Mouse (Mus musculus): ENCODE measurements at regions not wholly inside any gene's neighbourhood (a gene's known extent, or its start where the extent isn't known, plus 50 kb on each side); places are given as distances from the start of the nearest gene placed in this dataset.
A peak's percentile ranks its signal among the peaks of the same experiment; 100 is the strongest.

- WGBS = 79% methylated on average over 3 of the region's 3 CpGs
- no peak for DNase-seq (ENCODE audit: low spot score)
- Histone ChIP-seq H3K4me1 (ENCODE audit: control insufficient read depth, insufficient read depth, low read length) (no peaks in the 10 kb centered on the region), H3K4me2 (ENCODE audit: low read depth, low read length) (no peak overlapping the region), H3K9me3 (replicated peaks; ENCODE audit: control insufficient read depth, low read length) (no peaks in the 10 kb centered on the region), H3K27ac (replicated peaks; ENCODE audit: low read depth, low read length) (no peak overlapping the region), H3K4me3 (ENCODE audit: low read depth, low read length) (no peak overlapping the region), H3K36me3 (replicated peaks; ENCODE audit: control insufficient read depth, insufficient read depth, low read depth, low read length) (no peaks in the 10 kb centered on the region), H3K9ac (replicated peaks; ENCODE audit: low read length) (no peak overlapping the region), H3K27me3 (ENCODE audit: control insufficient read depth, insufficient read depth, low read length) (no peaks in the 10 kb centered on the region)
- no peak for ATAC-seq (replicated peaks; ENCODE audit: insufficient number of reproducible peaks, low FRiP score, low TSS enrichment, low read depth)
Observed at GRCm38 (mm10) chr4:89055969-89056368, 81.0 kb upstream of the Mtap start.

DNA sequence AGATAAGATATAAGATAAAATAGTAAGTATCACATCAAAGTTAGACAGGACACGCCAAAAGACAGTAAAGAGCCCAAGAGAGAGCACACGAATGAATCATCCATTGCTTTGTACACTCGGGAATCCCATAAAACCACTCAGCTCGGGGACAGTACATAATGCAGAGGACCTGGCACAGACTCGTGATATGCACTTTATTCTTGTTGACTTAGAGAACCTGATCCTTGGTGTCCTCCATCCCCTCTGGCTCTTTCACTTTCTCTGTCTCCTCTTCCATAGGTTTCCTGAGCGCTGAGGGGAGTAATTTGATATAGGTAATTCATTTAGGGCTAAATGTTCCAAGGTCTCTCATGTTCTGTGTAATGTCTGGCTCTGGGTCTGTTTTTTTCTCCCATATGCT lies 83.3 kb upstream of the Mtap start:
- Histone ChIP-seq H3K4me1 (ENCODE audit: control insufficient read depth, insufficient read depth, low read length) (no peaks in the 10 kb centered on the region), H3K9me3 (replicated peaks; ENCODE audit: control insufficient read depth, low read length) (no peaks in the 10 kb centered on the region), H3K36me3 (replicated peaks; ENCODE audit: control insufficient read depth, insufficient read depth, low read depth, low read length) (no peaks in the 10 kb centered on the region), H3K27ac (replicated peaks; ENCODE audit: low read depth, low read length) (no peak overlapping the region), H3K4me2 (ENCODE audit: low read depth, low read length) (no peak overlapping the region), H3K4me3 (ENCODE audit: low read depth, low read length) (no peak overlapping the region), H3K9ac (replicated peaks; ENCODE audit: low read length) (no peak overlapping the region), H3K27me3 (ENCODE audit: control insufficient read depth, insufficient read depth, low read length) (no peaks in the 10 kb centered on the region)
- ATAC-seq (replicated peaks; ENCODE audit: insufficient number of reproducible peaks, low FRiP score, low TSS enrichment, low read depth) = no peak
- peak; percentile 28 for DNase-seq (ENCODE audit: low spot score)
- WGBS = 44% methylated on average over 6 of the region's 6 CpGs

DNA sequence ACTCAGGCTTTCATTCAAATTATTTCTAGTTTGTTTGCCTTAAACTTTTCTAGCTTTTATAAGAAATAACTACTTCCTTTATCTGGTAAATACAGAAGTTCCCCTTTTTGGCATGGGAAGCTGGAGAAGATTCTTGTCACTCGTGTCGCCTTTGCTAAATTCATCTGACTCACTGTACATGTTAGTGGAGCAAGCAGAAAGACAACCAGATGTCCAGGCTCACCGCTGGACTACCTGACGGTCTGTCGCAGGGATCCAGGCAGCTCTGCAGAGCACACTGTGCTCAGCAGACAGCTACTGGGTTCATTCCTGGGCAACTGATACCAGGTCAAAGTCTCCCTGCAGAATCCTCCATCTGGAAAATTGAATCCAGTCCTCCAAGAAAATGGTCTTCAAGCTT lies 85.0 kb upstream of the Mtap start:
- DNase-seq (ENCODE audit: low spot score) (no peak), ATAC-seq (replicated peaks; ENCODE audit: insufficient number of reproducible peaks, low FRiP score, low TSS enrichment, low read depth) (no peak)
- Histone ChIP-seq H3K9me3 (replicated peaks; ENCODE audit: control insufficient read depth, low read length) (no peaks in the 10 kb centered on the region), H3K36me3 (replicated peaks; ENCODE audit: control insufficient read depth, insufficient read depth, low read depth, low read length) (no peaks in the 10 kb centered on the region), H3K27ac (replicated peaks; ENCODE audit: low read depth, low read length) (no peak overlapping the region), H3K4me2 (ENCODE audit: low read depth, low read length) (no peak overlapping the region), H3K4me1 (ENCODE audit: control insufficient read depth, insufficient read depth, low read length) (no peaks in the 10 kb centered on the region), H3K4me3 (ENCODE audit: low read depth, low read length) (no peak overlapping the region), H3K27me3 (ENCODE audit: control insufficient read depth, insufficient read depth, low read length) (no peaks in the 10 kb centered on the region), H3K9ac (replicated peaks; ENCODE audit: low read length) (no peak overlapping the region)
- 55% methylated on average over 5 of the region's 5 CpGs for WGBS

GRCm38 (mm10) chr4:89050551-89051199 lies 86.2 kb upstream of the Mtap start:
- Histone ChIP-seq H3K4me1 (ENCODE audit: control insufficient read depth, insufficient read depth, low read length) (no peaks in the 10 kb centered on the region), H3K36me3 (replicated peaks; ENCODE audit: control insufficient read depth, insufficient read depth, low read depth, low read length) (no peaks in the 10 kb centered on the region), H3K9me3 (replicated peaks; ENCODE audit: control insufficient read depth, low read length) (no peaks in the 10 kb centered on the region), H3K27ac (replicated peaks; ENCODE audit: low read depth, low read length) (no peak overlapping the region), H3K4me2 (ENCODE audit: low read depth, low read length) (no peak overlapping the region), H3K4me3 (ENCODE audit: low read depth, low read length) (no peak overlapping the region), H3K9ac (replicated peaks; ENCODE audit: low read length) (no peak overlapping the region), H3K27me3 (ENCODE audit: control insufficient read depth, insufficient read depth, low read length) (no peaks in the 10 kb centered on the region)
- no peak for ATAC-seq (replicated peaks; ENCODE audit: insufficient number of reproducible peaks, low FRiP score, low TSS enrichment, low read depth)
- DNase-seq (ENCODE audit: low spot score) = no peak
- WGBS = 72% methylated on average over 4 of the region's 4 CpGs

GRCm38 (mm10) chr4:89049592-89050440 lies 87.1 kb upstream of the Mtap start:
- no peaks in the 10 kb centered on the region for H3K9me3 ChIP-seq (replicated peaks; ENCODE audit: control insufficient read depth, low read length)
- no peak overlapping the region for H3K4me3 ChIP-seq (ENCODE audit: low read depth, low read length)
- no peak for ATAC-seq (replicated peaks; ENCODE audit: insufficient number of reproducible peaks, low FRiP score, low TSS enrichment, low read depth)
- H3K9ac ChIP-seq (replicated peaks; ENCODE audit: low read length) = no peak overlapping the region
- no peak for DNase-seq (ENCODE audit: low spot score)
- no peak overlapping the region for H3K4me2 ChIP-seq (ENCODE audit: low read depth, low read length)
- H3K36me3 ChIP-seq (replicated peaks; ENCODE audit: control insufficient read depth, insufficient read depth, low read depth, low read length) = no peaks in the 10 kb centered on the region
- H3K27me3 ChIP-seq (ENCODE audit: control insufficient read depth, insufficient read depth, low read length) = no peaks in the 10 kb centered on the region
- no peaks in the 10 kb centered on the region for H3K4me1 ChIP-seq (ENCODE audit: control insufficient read depth, insufficient read depth, low read length)
- H3K27ac ChIP-seq (replicated peaks; ENCODE audit: low read depth, low read length) = no peak overlapping the region
- WGBS = 74% methylated on average over 7 of the region's 7 CpGs

DNA sequence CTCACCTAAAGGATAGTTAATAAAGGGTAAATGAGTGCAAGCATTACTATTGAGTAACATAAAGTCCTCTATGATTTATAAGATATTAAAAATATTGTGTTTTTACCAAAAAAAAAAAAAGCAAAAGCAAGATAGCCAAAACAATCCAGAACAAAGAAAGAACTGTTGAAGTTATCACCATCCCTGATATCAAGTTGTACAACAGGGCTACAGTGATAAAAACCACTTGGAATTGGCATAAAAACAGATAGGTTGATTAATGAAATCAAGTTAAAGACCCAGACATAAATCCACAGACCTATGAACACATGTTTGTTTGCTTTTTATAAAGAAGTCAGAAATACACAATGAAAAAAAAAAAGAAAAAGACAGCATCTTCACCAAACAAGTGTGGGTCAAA lies 92.4 kb upstream of the Mtap start:
- Histone ChIP-seq H3K4me3 (ENCODE audit: low read depth, low read length) (no peak overlapping the region), H3K27me3 (ENCODE audit: control insufficient read depth, insufficient read depth, low read length) (no peaks in the 10 kb centered on the region), H3K27ac (replicated peaks; ENCODE audit: low read depth, low read length) (no peak overlapping the region), H3K36me3 (replicated peaks; ENCODE audit: control insufficient read depth, insufficient read depth, low read depth, low read length) (no peaks in the 10 kb centered on the region), H3K4me1 (ENCODE audit: control insufficient read depth, insufficient read depth, low read length) (no peaks in the 10 kb centered on the region), H3K9ac (replicated peaks; ENCODE audit: low read length) (no peak overlapping the region), H3K4me2 (ENCODE audit: low read depth, low read length) (no peak overlapping the region), H3K9me3 (replicated peaks; ENCODE audit: control insufficient read depth, low read length) (no peaks in the 10 kb centered on the region)
- no peak for DNase-seq (ENCODE audit: low spot score)
- ATAC-seq (replicated peaks; ENCODE audit: insufficient number of reproducible peaks, low FRiP score, low TSS enrichment, low read depth) = no peak

GRCm38 (mm10) chr4:89043982-89044381 lies 92.9 kb upstream of the Mtap start:
- Histone ChIP-seq H3K4me3 (ENCODE audit: low read depth, low read length) (no peak overlapping the region), H3K9ac (replicated peaks; ENCODE audit: low read length) (no peak overlapping the region), H3K9me3 (replicated peaks; ENCODE audit: control insufficient read depth, low read length) (no peaks in the 10 kb centered on the region), H3K4me1 (ENCODE audit: control insufficient read depth, insufficient read depth, low read length) (no peaks in the 10 kb centered on the region), H3K36me3 (replicated peaks; ENCODE audit: control insufficient read depth, insufficient read depth, low read depth, low read length) (no peaks in the 10 kb centered on the region), H3K4me2 (ENCODE audit: low read depth, low read length) (no peak overlapping the region), H3K27me3 (ENCODE audit: control insufficient read depth, insufficient read depth, low read length) (no peaks in the 10 kb centered on the region), H3K27ac (replicated peaks; ENCODE audit: low read depth, low read length) (no peak overlapping the region)
- DNase-seq (ENCODE audit: low spot score) = no peak
- ATAC-seq (replicated peaks; ENCODE audit: insufficient number of reproducible peaks, low FRiP score, low TSS enrichment, low read depth) = no peak
- WGBS = 61% methylated on average over 1 of the region's 1 CpGs

DNA sequence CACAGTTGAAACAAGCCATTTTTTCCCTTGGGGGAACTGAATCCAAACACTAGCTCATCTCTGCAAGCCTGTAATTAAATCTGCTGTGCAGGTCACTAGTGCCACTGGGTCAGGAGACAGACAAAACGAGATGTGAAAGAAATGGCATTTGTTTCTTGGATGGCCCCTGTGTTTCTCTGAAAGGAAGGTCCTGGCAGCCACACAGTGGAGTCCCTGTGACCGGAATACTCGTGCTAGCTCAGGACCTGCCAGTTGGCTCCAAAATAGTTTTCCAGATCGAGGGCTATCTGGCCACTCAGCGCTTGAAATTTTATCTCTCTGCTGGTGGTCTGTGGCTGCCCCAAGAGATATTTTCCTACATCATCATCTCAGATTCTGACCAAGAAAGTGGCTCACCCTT lies 96.1 kb upstream of the Mtap start:
- Histone ChIP-seq H3K9me3 (replicated peaks; ENCODE audit: control insufficient read depth, low read length) (no peaks in the 10 kb centered on the region), H3K4me1 (ENCODE audit: control insufficient read depth, insufficient read depth, low read length) (no peaks in the 10 kb centered on the region), H3K9ac (replicated peaks; ENCODE audit: low read length) (no peak overlapping the region), H3K36me3 (replicated peaks; ENCODE audit: control insufficient read depth, insufficient read depth, low read depth, low read length) (no peaks in the 10 kb centered on the region), H3K27ac (replicated peaks; ENCODE audit: low read depth, low read length) (no peak overlapping the region), H3K27me3 (ENCODE audit: control insufficient read depth, insufficient read depth, low read length) (no peaks in the 10 kb centered on the region), H3K4me2 (ENCODE audit: low read depth, low read length) (no peak overlapping the region), H3K4me3 (ENCODE audit: low read depth, low read length) (no peak overlapping the region)
- no peak for ATAC-seq (replicated peaks; ENCODE audit: insufficient number of reproducible peaks, low FRiP score, low TSS enrichment, low read depth)
- DNase-seq (ENCODE audit: low spot score) = no peak
- WGBS = 19% methylated on average over 5 of the region's 5 CpGs
